Mouse (Mus musculus): ENCODE measurements around the gene Lgals1. TPM values are rescaled to one million over a fixed set of nuclear protein-coding genes. Genes with fewer than 3 reads are reported as not detected.

Lgals1 gene
- polyA plus RNA-seq, 1 experiment: 310 TPM

DNA sequence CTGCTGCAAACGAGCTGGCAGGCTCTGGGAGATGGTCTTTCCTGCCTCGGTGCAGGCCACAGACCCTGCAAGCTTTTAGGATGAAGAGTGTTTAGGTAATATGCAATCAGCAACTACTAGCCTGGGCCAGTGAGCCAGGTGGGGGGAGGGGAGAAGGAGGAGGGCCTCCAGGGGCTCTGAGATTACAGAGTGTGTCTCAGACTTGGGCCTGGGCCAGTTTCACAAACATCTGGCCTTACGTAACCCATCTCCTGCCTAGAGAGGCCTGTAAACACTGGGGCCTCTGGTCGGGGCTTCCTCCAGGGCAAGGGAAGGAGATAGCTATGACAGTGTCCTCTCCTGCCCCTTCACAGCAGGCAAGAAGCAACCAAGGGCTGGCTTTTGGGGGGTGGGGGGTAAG is 52.4 kb downstream of the Lgals1 start:
- no peak for DNase-seq (ENCODE audit: low read depth, low spot score)

More for the DNA sequence above, 52.4 kb downstream of the Lgals1 start:
- 13% methylated on average over 4 of the region's 4 CpGs for WGBS

Other genes with a start within 250 kb of the Lgals1 start
- 0.18 and 0.24 TPM in 2 replicates for gene Elfn2, start 208.0 kb upstream of the Lgals1 start, polyA plus RNA-seq (2012; rRNA removed)
- gene Mfng, start 153.2 kb upstream of the Lgals1 start, polyA plus RNA-seq (2012; rRNA removed): 8.6 and 8.8 TPM in 2 replicates
- gene Card10, start 123.7 kb upstream of the Lgals1 start, polyA plus RNA-seq (2012; rRNA removed): 19.4 and 24.2 TPM in 2 replicates
- gene Cdc42ep1, start 84.1 kb upstream of the Lgals1 start, polyA plus RNA-seq (2012; rRNA removed): 21.1 and 25.7 TPM in 2 replicates
- gene Lgals2, start 71.2 kb upstream of the Lgals1 start, polyA plus RNA-seq (2012; rRNA removed): 4,393 and 4,778 TPM in 2 replicates
- gene Gga1, start 49.5 kb upstream of the Lgals1 start, polyA plus RNA-seq (2012; rRNA removed): 62.7 and 72.9 TPM in 2 replicates
- gene Gm49510, start 27.1 kb upstream of the Lgals1 start, polyA plus RNA-seq (2012; rRNA removed): 0.11 and 0.14 TPM in 2 replicates
- 24.7 and 35.2 TPM in 2 replicates for gene Sh3bp1, start 27.0 kb upstream of the Lgals1 start, polyA plus RNA-seq (2012; rRNA removed)
- 3.6 and 4.0 TPM in 2 replicates for gene Pdxp, start 12.8 kb upstream of the Lgals1 start, polyA plus RNA-seq (2012; rRNA removed)
- 18.9 and 19.6 TPM in 2 replicates for gene Nol12, start 8.2 kb downstream of the Lgals1 start, polyA plus RNA-seq (2012; rRNA removed)
- 45.2 and 70.2 TPM in 2 replicates for gene Triobp, start 21.0 kb downstream of the Lgals1 start, polyA plus RNA-seq (2012; rRNA removed)
- 96.0 and 140 TPM in 2 replicates for gene H1f0, start 101.7 kb downstream of the Lgals1 start, polyA plus RNA-seq (2012; rRNA removed)
- gene Galr3, start 115.2 kb downstream of the Lgals1 start, polyA plus RNA-seq (2012; rRNA removed): 0.33 and 1.0 TPM in 2 replicates
- gene Ankrd54, start 136.2 kb downstream of the Lgals1 start, polyA plus RNA-seq (2012; rRNA removed): 50.8 and 60.9 TPM in 2 replicates
- 135 and 171 TPM in 2 replicates for gene Eif3l, start 148.5 kb downstream of the Lgals1 start, polyA plus RNA-seq (2012; rRNA removed)
- gene Micall1, start 182.2 kb downstream of the Lgals1 start, polyA plus RNA-seq (2012; rRNA removed): 9.4 and 15.0 TPM in 2 replicates
- gene Polr2f, start 214.3 kb downstream of the Lgals1 start, polyA plus RNA-seq (2012; rRNA removed): 49.3 and 57.5 TPM in 2 replicates
- gene 1700088E04Rik, start 214.5 kb downstream of the Lgals1 start, polyA plus RNA-seq (2012; rRNA removed): 1.6 and 2.1 TPM in 2 replicates
- 2.4 TPM in 2 replicates for gene Sox10, start 238.5 kb downstream of the Lgals1 start, polyA plus RNA-seq (2012; rRNA removed)